Mouse (Mus musculus): ENCODE measurements at regions not wholly inside any gene's neighbourhood (a gene's known extent, or its start where the extent isn't known, plus 50 kb on each side); places are given as distances from the start of the nearest gene placed in this dataset.

DNA sequence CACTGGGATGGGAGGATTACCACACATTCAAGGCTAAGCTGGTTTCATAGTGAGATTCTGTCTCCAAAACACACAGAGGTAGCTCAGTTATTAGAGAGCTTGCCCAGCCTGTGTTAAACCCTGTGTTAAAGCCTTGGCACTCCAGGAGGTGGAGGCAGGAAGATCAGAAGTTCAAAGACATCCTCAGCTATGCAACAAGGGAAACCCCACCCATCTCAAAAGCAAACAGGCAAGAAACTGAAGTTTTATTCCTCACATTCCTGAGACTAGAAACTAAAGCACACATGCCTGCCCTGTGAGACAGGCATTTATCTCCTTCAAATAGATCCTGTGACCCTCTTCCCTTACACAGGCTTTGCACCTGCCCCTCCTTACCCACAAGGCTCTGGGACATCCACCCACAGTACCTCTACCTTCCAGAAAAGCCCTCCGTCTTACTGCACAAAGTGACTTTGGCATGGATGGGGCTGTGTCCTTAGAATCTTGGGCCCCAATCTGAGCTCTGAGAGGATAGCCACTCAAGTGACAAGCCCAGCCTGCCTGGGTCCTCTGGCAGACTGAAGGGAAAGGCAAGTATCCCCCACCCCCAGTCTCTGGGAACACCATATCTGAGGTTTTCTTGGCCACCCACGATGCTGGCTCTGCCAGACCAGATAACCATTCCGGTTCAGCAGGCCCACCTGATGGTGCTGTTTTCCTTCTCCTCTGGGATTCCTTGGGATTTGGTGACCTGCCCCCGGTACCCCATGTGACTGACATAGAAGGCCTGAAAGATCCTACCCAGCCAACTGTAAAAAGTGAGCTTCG lies 217.0 kb downstream of the Sox9 start:
- Histone ChIP-seq H3K4me1 (ENCODE audit: control insufficient read depth, insufficient read depth, low read length) (no peaks in the 10 kb centered on the region), H3K27me3 (ENCODE audit: control insufficient read depth, insufficient read depth, low read length) (no peaks in the 10 kb centered on the region), H3K27ac (ENCODE audit: insufficient read depth, low read length) (no peak overlapping the region), H3K4me3 (replicated peaks; ENCODE audit: insufficient read depth, low read depth, low read length) (no peak overlapping the region)
- 22% methylated on average over 5 of the region's 5 CpGs for WGBS
- no peak for DNase-seq
- TF ChIP-seq CTCF (IDR thresholded peaks at IDR 0.05; ENCODE audit: borderline replicate concordance, insufficient read depth, low read depth, low read length) (no peak), POLR2A (IDR thresholded peaks at IDR 0.05; ENCODE audit: borderline replicate concordance, insufficient read depth, low read length) (no peak)

DNA sequence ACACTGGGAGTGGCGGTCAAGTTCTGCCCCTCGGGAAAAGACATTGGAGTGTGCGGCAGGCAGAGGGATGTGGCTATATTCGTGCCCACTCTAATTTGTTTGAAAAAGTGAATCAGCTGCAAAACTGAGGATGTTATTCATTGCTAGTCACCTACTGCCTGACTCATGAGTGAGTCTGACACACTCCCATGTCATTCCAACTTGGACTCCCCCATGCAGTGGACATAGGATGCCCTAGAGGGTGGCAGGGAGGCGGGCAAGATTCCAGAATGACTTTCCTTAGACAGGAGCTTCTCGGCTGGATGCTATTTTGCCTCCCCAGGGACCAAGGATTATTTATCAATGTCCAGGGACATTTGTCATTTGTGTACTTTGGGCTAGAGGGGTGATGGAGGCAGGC lies 219.0 kb downstream of the Sox9 start:
- no peaks in the 10 kb centered on the region for H3K4me1 ChIP-seq (ENCODE audit: control insufficient read depth, insufficient read depth, low read length)
- H3K4me3 ChIP-seq (replicated peaks; ENCODE audit: insufficient read depth, low read depth, low read length): no peak overlapping the region
- no peak overlapping the region for H3K27ac ChIP-seq (ENCODE audit: insufficient read depth, low read length)
- TF ChIP-seq POLR2A (IDR thresholded peaks at IDR 0.05; ENCODE audit: borderline replicate concordance, insufficient read depth, low read length) (no peak), CTCF (IDR thresholded peaks at IDR 0.05; ENCODE audit: borderline replicate concordance, insufficient read depth, low read depth, low read length) (no peak)
- DNase-seq: no peak
- WGBS: 67% methylated on average over 6 of the region's 6 CpGs
- H3K27me3 ChIP-seq (ENCODE audit: control insufficient read depth, insufficient read depth, low read length): no peaks in the 10 kb centered on the region

DNA sequence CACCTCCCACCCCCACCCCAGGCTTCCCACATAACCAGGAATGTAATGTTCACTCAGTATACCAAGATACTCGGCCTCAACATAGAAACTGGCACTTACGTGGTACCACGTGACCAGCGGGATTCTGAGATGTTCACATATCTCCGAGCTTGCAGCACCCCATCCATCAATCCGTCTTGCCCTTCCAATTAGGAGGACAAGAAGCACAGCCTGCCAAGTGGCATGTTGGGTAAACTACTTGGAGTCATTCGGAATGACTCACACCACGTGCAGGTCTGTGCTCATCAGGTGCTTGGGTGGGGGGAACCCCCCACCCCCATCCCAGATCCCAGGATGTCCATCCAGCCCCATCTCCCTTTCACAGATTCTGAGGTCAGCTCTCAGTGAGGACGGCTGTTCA lies 223.9 kb downstream of the Sox9 start:
- H3K4me3 ChIP-seq (replicated peaks; ENCODE audit: insufficient read depth, low read depth, low read length): no peak overlapping the region
- no peak for DNase-seq
- WGBS: 89% methylated on average over 9 of the region's 9 CpGs
- no peaks in the 10 kb centered on the region for H3K27me3 ChIP-seq (ENCODE audit: control insufficient read depth, insufficient read depth, low read length)
- H3K4me1 ChIP-seq (ENCODE audit: control insufficient read depth, insufficient read depth, low read length): no peaks in the 10 kb centered on the region
- H3K27ac ChIP-seq (ENCODE audit: insufficient read depth, low read length): no peak overlapping the region
- no peak for TF ChIP-seq CTCF (IDR thresholded peaks at IDR 0.05; ENCODE audit: borderline replicate concordance, insufficient read depth, low read depth, low read length)
- TF ChIP-seq POLR2A (IDR thresholded peaks at IDR 0.05; ENCODE audit: borderline replicate concordance, insufficient read depth, low read length): no peak

DNA sequence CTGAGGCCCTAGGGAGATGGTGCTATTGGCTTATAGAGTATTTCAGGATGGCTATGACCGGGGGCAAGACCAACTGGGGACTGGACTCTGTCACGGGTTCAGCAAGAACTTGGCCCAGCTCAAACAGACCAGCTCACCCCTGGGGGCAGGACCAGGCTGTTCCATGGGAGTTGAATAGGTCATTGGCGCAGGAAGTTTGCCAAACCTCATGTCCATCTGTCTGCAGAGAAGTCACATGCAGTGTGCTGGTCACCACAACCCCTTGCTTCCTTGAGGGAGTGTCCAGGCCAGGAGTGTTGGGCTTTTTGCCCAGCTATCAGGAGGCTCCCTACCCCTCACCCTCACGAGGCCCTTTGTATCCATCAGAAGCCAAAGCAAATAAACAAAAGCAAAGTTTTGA lies 226.5 kb downstream of the Sox9 start:
- H3K27me3 ChIP-seq (ENCODE audit: control insufficient read depth, insufficient read depth, low read length): no peaks in the 10 kb centered on the region
- no peak overlapping the region for H3K4me3 ChIP-seq (replicated peaks; ENCODE audit: insufficient read depth, low read depth, low read length)
- TF ChIP-seq POLR2A (IDR thresholded peaks at IDR 0.05; ENCODE audit: borderline replicate concordance, insufficient read depth, low read length) (no peak), CTCF (IDR thresholded peaks at IDR 0.05; ENCODE audit: borderline replicate concordance, insufficient read depth, low read depth, low read length) (no peak)
- WGBS: 32% methylated on average over 4 of the region's 4 CpGs
- H3K27ac ChIP-seq (ENCODE audit: insufficient read depth, low read length): no peak overlapping the region
- no peaks in the 10 kb centered on the region for H3K4me1 ChIP-seq (ENCODE audit: control insufficient read depth, insufficient read depth, low read length)
- DNase-seq: peak in 1 of 2 experiments; percentile 33

DNA sequence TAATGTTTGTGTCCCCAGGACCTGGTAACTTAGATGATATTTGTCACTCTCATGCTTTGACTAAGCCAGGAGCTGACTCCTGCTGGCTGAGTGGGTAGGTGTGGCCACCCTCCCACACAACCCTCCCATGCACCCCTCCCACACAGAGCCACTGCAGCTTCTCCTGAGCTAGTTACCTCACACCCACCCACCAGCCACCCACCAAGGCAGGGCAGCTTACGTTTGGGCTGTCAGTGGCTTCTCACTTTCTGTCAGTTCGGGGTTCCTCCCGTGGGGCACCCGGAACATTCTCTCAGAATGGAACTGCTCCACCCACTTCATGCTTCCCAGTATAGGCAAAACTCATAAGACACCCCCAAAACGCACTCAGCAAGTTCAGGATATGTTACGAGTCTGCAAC lies 227.4 kb downstream of the Sox9 start:
- Histone ChIP-seq H3K4me1 (ENCODE audit: control insufficient read depth, insufficient read depth, low read length) (no peaks in the 10 kb centered on the region), H3K27me3 (ENCODE audit: control insufficient read depth, insufficient read depth, low read length) (no peaks in the 10 kb centered on the region), H3K27ac (ENCODE audit: insufficient read depth, low read length) (no peak overlapping the region), H3K4me3 (replicated peaks; ENCODE audit: insufficient read depth, low read depth, low read length) (no peak overlapping the region)
- WGBS: 94% methylated on average over 6 of the region's 6 CpGs
- no peak for DNase-seq
- no peak for TF ChIP-seq POLR2A (IDR thresholded peaks at IDR 0.05; ENCODE audit: borderline replicate concordance, insufficient read depth, low read length)
- TF ChIP-seq CTCF (IDR thresholded peaks at IDR 0.05; ENCODE audit: borderline replicate concordance, insufficient read depth, low read depth, low read length): no peak

DNA sequence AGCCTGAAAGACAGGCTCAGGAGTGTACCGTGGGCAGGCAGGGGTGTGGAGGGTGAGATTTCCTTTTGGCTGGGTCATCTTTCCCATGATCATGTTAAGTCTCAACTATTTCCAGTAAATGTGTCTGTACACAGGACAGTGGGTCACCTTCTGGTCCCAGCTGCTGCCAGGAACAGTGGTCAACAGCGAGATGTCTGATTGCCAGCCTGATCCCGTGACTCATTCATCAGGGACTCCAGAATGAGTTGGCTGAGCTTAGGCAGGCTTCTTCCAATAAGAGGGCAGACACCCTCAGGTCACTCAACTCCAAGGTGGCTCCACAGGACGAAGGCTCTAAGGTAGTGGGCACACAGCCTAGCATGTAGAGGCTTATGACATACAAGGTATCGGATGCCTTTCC lies 228.9 kb downstream of the Sox9 start:
- 59% methylated on average over 5 of the region's 5 CpGs for WGBS
- TF ChIP-seq CTCF (IDR thresholded peaks at IDR 0.05; ENCODE audit: borderline replicate concordance, insufficient read depth, low read depth, low read length) (no peak), POLR2A (IDR thresholded peaks at IDR 0.05; ENCODE audit: borderline replicate concordance, insufficient read depth, low read length) (no peak)

DNA sequence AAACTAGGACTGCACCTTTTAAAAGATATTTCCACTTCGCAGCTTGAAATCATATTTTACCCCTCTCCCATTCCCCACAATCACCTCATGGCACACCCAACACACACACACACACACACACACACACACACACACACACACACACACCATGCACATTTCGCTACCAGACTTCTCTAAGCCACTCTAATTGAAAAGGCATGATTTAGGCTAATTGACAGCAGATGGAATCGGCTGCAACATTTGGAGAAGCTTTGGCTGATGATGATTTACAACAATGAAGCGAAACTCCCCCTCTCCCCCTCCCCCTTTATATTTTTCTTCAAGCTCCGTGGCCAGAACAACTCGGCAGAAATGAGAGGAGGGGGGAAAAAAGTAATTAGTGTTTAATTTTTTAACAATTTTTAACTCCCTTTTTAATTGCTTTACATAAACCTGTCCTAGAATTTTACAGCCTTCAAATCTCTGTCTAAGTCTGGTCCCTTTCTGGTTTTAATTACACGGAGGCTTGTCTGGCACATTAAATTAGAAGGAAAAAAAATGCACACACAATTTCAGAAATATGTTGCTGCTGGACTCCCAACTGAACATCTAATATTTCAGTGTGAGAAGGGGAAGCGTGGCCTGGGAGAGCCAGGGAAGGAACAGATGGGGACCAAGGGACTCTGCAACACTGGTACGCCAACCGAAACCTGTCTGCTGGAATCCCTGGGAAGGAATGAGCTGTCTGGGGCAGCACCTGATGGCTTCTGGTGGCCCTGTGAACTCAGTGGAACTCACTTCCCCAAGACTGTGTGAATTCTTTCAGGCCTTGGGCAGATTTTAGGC lies 232.4 kb downstream of the Sox9 start:
- TF ChIP-seq POLR2A (IDR thresholded peaks at IDR 0.05; ENCODE audit: borderline replicate concordance, insufficient read depth, low read length): no peak
- TF ChIP-seq CTCF (IDR thresholded peaks at IDR 0.05; ENCODE audit: borderline replicate concordance, insufficient read depth, low read depth, low read length): no peak
- Histone ChIP-seq H3K27me3 (ENCODE audit: control insufficient read depth, insufficient read depth, low read length) (no peaks in the 10 kb centered on the region), H3K4me1 (ENCODE audit: control insufficient read depth, insufficient read depth, low read length) (no peaks in the 10 kb centered on the region), H3K27ac (ENCODE audit: insufficient read depth, low read length) (no peak overlapping the region), H3K4me3 (replicated peaks; ENCODE audit: insufficient read depth, low read depth, low read length) (no peak overlapping the region)
- 38% methylated on average over 10 of the region's 10 CpGs for WGBS
- no peak for DNase-seq

More for the DNA sequence above, 228.9 kb downstream of the Sox9 start:
- H3K4me1 ChIP-seq (ENCODE audit: control insufficient read depth, insufficient read depth, low read length): no peaks in the 10 kb centered on the region
- no peaks in the 10 kb centered on the region for H3K27me3 ChIP-seq (ENCODE audit: control insufficient read depth, insufficient read depth, low read length)
- H3K27ac ChIP-seq (ENCODE audit: insufficient read depth, low read length): no peak overlapping the region
- DNase-seq: no peak
- H3K4me3 ChIP-seq (replicated peaks; ENCODE audit: insufficient read depth, low read depth, low read length): no peak overlapping the region

All from cerebellum, adult 2 months (tissue).